Mouse (Mus musculus): ENCODE data around the gene Sycn.

DNA sequence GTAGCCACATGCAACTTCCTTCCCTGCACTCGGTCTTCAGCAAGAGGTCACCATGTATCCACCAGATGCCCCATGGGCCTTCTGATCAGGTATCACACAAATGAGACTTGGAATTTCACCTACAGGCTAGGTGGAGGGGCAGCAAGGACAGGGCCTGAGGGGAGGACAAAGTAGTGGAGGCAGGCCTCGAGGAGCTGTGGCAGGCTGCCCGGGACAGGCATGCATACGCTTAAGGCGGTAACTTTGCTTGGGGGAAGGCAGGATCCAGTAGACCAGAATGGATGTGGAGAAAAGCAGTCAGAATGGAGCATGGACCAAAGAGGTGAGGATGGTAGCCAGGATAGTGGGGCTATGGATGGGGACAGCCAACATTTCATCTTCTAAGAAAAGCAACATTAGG, 39.1 kb downstream of the Sycn start:
- no peak for TF ChIP-seq CTCF (IDR thresholded peaks at IDR 0.05; ENCODE audit: insufficient read depth, low read depth, low read length)
- no peak for TF ChIP-seq POLR2A (IDR thresholded peaks at IDR 0.05; ENCODE audit: insufficient read depth, low read depth, low read length)

Data from olfactory bulb, adult 2 months (tissue).